Mouse (Mus musculus) liver, embryonic 12.5 days (tissue): ENCODE results near the gene Atoh7. TPM values are rescaled to one million over a fixed set of nuclear protein-coding genes. Genes with fewer than 3 reads are reported as not detected.

Experiments
- ATAC-seq: fragments of 200-750 bp; cut with Nextera tagmentation; 2 replicates; pipeline ENCODE4 v1.8.0; 2017; ENCODE audit warnings: moderate number of reproducible peaks, mild to moderate bottlenecking, moderate library complexity
- H3K27ac ChIP-seq: fragments of 300-500 bp; sonication (generic); 2 replicates; pipeline ENCODE4 v1.5.1; 2016; ENCODE audit warnings: mild to moderate bottlenecking
- H3K27me3 ChIP-seq: fragments of 300-500 bp; sonication (generic); replicated peaks from 2 replicates; pipeline ENCODE4 v1.6.1; 2016; ENCODE audit warnings: mild to moderate bottlenecking, moderate library complexity
- H3K36me3 ChIP-seq: fragments of 300-500 bp; sonication (generic); 2 replicates; pipeline ENCODE4 v1.6.1; 2016; ENCODE audit warnings: mild to moderate bottlenecking, moderate library complexity
- H3K4me1 ChIP-seq: fragments of 300-500 bp; sonication (generic); 2 replicates; pipeline ENCODE4 v1.6.1; 2016
- H3K4me2 ChIP-seq: fragments of 300-500 bp; sonication (generic); 2 replicates; pipeline ENCODE4 v1.6.1; 2016; ENCODE audit warnings: mild to moderate bottlenecking, moderate library complexity
- H3K4me3 ChIP-seq: fragments of 300-500 bp; sonication (generic); 2 replicates; pipeline ENCODE4 v1.5.1; 2016; ENCODE audit warnings: mild to moderate bottlenecking, moderate library complexity
- H3K9ac ChIP-seq: fragments of 300-500 bp; sonication (generic); 2 replicates; pipeline ENCODE4 v1.6.1; 2016; ENCODE audit warnings: mild to moderate bottlenecking, moderate library complexity
- H3K9me3 ChIP-seq: fragments of 300-500 bp; sonication (generic); replicated peaks from 2 replicates; pipeline ENCODE4 v1.6.1; 2016; ENCODE audit warnings: mild to moderate bottlenecking, moderate library complexity
- WGBS: fragments of 180-500 bp; shearing (Covaris S2); methylation state at CpG from one replicate; pipeline ENCODE4 v1.1.7; 2016; ENCODE audit not compliant: insufficient replicate concordance; 5-methylcytosine and 5-hydroxymethylcytosine counted together
- polyA plus RNA-seq: library from polyadenylated mRNA; unstranded; fragments of >200 nt; fragmentation: Nextera tagmentation; extraction: Ambion mirVana; gene quantifications from 2 replicates; pipeline ENCODE4 v1.2.1, GENCODE M21; 2016

The Atoh7 gene
- polyA plus RNA-seq, 1 experiment from 2014 or later: not detected

- no peak overlapping the region for H3K4me2 ChIP-seq
- H3K4me3 ChIP-seq: no peak overlapping the region
- H3K9ac ChIP-seq: no peak overlapping the region
- H3K27me3 ChIP-seq: 0 out of 2 replicates have a peak, but pooled peaks cover 3% of the 10 kb centered on the region
- H3K4me1 ChIP-seq: no peaks in the 10 kb centered on the region
- no peak overlapping the region for H3K27ac ChIP-seq
- no peaks in the 10 kb centered on the region for H3K36me3 ChIP-seq
- H3K9me3 ChIP-seq: no peaks in the 10 kb centered on the region
- no peak for ATAC-seq
- WGBS: 79% methylated on average over 6 of the region's 6 CpGs
These were observed 27.7 kb downstream of the Atoh7 start for GRCm38 (mm10) chr10:63127156-63127555.

GRCm38 (mm10) chr10:63128256-63128655, 28.8 kb downstream of the Atoh7 start:
- no peaks in the 10 kb centered on the region for H3K36me3 ChIP-seq
- H3K4me2 ChIP-seq: no peak overlapping the region
- H3K27me3 ChIP-seq: 0 out of 2 replicates have a peak, but pooled peaks cover 3% of the 10 kb centered on the region
- WGBS: 64% methylated on average over 7 of the region's 7 CpGs
- H3K27ac ChIP-seq: no peak overlapping the region
- no peaks in the 10 kb centered on the region for H3K4me1 ChIP-seq
- no peak overlapping the region for H3K4me3 ChIP-seq
- ATAC-seq: no peak
- H3K9me3 ChIP-seq: no peaks in the 10 kb centered on the region
- no peak overlapping the region for H3K9ac ChIP-seq

DNA sequence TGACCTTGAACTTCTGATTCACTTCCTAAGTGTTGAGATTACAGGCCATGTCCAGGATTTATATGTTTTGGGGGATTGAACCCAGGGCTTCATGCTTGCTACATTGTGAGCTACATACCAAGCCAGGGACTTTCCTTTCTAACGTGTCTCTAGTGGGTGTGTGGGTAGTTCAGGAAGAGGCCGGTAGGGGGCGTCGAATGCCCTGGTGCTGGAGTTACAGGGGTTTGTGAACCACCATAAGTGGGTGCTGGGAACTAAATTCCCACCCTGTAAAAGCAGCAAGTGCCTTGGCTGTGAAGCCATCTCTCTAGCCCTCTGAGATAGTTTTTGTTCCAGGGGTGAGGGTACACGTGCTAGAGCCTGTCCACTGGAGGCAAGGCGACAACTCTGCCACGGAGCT, 31.0 kb downstream of the Atoh7 start:
- Histone ChIP-seq H3K9ac (no peak overlapping the region), H3K36me3 (no peaks in the 10 kb centered on the region), H3K4me3 (no peak overlapping the region), H3K4me1 (no peaks in the 10 kb centered on the region), H3K27ac (no peak overlapping the region), H3K4me2 (no peak overlapping the region), H3K27me3 (peaks cover 12% of the 10 kb centered on the region), H3K9me3 (no peaks in the 10 kb centered on the region)
- 62% methylated on average over 7 of the region's 7 CpGs for WGBS
- no peak for ATAC-seq

DNA sequence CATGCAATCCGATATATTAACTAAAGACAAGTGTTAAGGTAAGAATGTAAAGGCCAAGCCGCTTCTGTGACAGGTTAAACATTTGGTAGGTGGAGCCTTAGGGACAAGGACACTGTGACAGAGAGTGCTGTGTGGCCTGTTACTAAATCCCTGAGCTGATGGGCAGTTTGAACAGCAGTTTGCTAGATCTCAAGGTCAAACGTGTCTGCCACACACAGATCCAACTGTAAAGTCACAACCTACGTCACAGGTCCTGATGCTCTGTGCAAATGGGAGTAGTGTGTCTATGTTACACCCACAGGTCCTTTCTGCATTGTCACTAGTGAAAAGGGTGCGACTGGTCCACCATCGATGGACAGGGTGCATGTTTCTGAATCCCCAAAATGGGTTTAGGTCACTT, 32.9 kb downstream of the Atoh7 start:
- no peaks in the 10 kb centered on the region for H3K9me3 ChIP-seq
- H3K4me3 ChIP-seq: no peak overlapping the region
- H3K9ac ChIP-seq: no peak overlapping the region
- no peak overlapping the region for H3K27ac ChIP-seq
- no peaks in the 10 kb centered on the region for H3K36me3 ChIP-seq
- no peak for ATAC-seq
- WGBS: 60% methylated on average over 6 of the region's 6 CpGs
- no peak overlapping the region for H3K4me2 ChIP-seq
- peaks cover 17% of the 10 kb centered on the region for H3K27me3 ChIP-seq
- no peaks in the 10 kb centered on the region for H3K4me1 ChIP-seq

DNA sequence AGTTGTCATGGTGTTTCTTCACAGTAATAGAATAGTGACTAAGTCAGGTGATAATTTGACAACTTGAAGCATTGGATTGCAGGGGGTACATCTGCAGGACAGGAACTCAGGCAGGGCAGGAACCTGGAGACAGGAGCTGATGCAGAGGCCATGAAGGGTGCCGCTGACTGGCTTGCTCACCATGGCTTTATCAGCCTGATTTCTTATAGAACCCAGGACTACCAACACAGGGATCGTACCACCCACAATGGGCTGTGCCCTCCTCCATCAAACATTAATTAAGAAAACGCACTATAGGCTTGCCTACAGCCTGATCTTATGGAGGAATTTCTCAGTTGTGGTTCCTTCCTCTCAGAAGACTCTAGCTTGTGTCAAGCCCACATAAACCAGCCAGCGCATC, 33.9 kb downstream of the Atoh7 start:
- Histone ChIP-seq H3K27me3 (peaks cover 16% of the 10 kb centered on the region), H3K36me3 (no peaks in the 10 kb centered on the region), H3K4me1 (no peaks in the 10 kb centered on the region), H3K27ac (no peak overlapping the region), H3K4me2 (no peak overlapping the region), H3K4me3 (no peak overlapping the region), H3K9me3 (no peaks in the 10 kb centered on the region), H3K9ac (no peak overlapping the region)
- WGBS: 72% methylated on average over 4 of the region's 4 CpGs
- ATAC-seq: no peak

DNA sequence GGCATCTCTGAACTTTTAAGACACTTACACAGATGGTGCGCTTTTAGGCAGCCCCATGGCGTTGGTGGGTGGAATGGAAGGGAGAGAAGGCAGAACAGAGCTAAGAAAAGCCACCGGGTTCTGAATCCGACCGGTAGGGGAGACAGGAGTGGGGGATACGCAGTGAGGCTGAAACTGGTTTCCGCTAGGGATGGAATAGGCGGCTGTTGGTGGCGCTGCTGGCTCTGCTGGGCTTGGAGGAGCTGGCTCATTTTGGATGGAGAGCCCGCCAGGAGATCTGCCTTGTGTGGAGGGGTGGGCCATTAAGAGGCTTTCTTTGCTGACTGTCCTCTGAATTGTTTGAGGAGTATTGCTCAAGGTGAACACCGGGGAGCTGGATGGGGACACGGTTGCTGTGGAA, 36.2 kb downstream of the Atoh7 start:
- no peaks in the 10 kb centered on the region for H3K36me3 ChIP-seq
- H3K27me3 ChIP-seq: peaks cover 14% of the 10 kb centered on the region
- ATAC-seq: no peak
- H3K4me3 ChIP-seq: no peak overlapping the region
- H3K4me2 ChIP-seq: no peak overlapping the region
- WGBS: 45% methylated on average over 12 of the region's 12 CpGs
- no peaks in the 10 kb centered on the region for H3K4me1 ChIP-seq
- H3K9me3 ChIP-seq: no peaks in the 10 kb centered on the region
- H3K27ac ChIP-seq: no peak overlapping the region
- no peak overlapping the region for H3K9ac ChIP-seq

GRCm38 (mm10) chr10:63136436-63136835, 37.0 kb downstream of the Atoh7 start:
- ATAC-seq: no peak
- H3K4me3 ChIP-seq: no peak overlapping the region
- 67% methylated on average over 6 of the region's 6 CpGs for WGBS

GRCm38 (mm10) chr10:63142660-63143059, 43.2 kb downstream of the Atoh7 start:
- no peak overlapping the region for H3K9ac ChIP-seq
- H3K4me2 ChIP-seq: no peak overlapping the region
- no peak for ATAC-seq
- no peaks in the 10 kb centered on the region for H3K27me3 ChIP-seq
- H3K4me3 ChIP-seq: no peak overlapping the region
- no peaks in the 10 kb centered on the region for H3K36me3 ChIP-seq
- H3K27ac ChIP-seq: no peak overlapping the region
- whole genome bisulfite sequencing: 82% methylated on average over 13 of the region's 13 CpGs
- H3K9me3 ChIP-seq: no peaks in the 10 kb centered on the region
- no peaks in the 10 kb centered on the region for H3K4me1 ChIP-seq

More at GRCm38 (mm10) chr10:63136436-63136835, 37.0 kb downstream of the Atoh7 start:
- Histone ChIP-seq H3K36me3 (no peaks in the 10 kb centered on the region), H3K27ac (no peak overlapping the region), H3K9me3 (no peaks in the 10 kb centered on the region), H3K4me2 (no peak overlapping the region), H3K4me1 (no peaks in the 10 kb centered on the region), H3K9ac (no peak overlapping the region), H3K27me3 (peaks cover 14% of the 10 kb centered on the region)

Other genes with a start within 250 kb of the Atoh7 start
- gene Tet1, start 190.7 kb upstream of the Atoh7 start, polyA plus RNA-seq: 3.6 and 4.6 TPM in 2 replicates
- gene Slc25a16, start 179.0 kb upstream of the Atoh7 start, polyA plus RNA-seq: 11.9 and 12.4 TPM in 2 replicates
- 40.3 and 40.6 TPM in 2 replicates for gene Dna2, start 152.6 kb upstream of the Atoh7 start, polyA plus RNA-seq
- gene Rufy2, start 119.4 kb upstream of the Atoh7 start, polyA plus RNA-seq: 4.1 and 4.2 TPM in 2 replicates
- 37.0 and 43.2 TPM in 2 replicates for gene Hnrnph3, start 75.4 kb upstream of the Atoh7 start, polyA plus RNA-seq
- gene Pbld2, start 75.3 kb upstream of the Atoh7 start, polyA plus RNA-seq: 1.2 and 1.4 TPM in 2 replicates
- 1.7 and 2.2 TPM in 2 replicates for gene Pbld1, start 39.5 kb upstream of the Atoh7 start, polyA plus RNA-seq
- 0.02 and 0.07 TPM in 2 replicates for gene Mypn, start 104.3 kb downstream of the Atoh7 start, polyA plus RNA-seq
- 36.3 and 38.4 TPM in 2 replicates for gene Herc4, start 144.2 kb downstream of the Atoh7 start, polyA plus RNA-seq